Mouse (Mus musculus) lung, adult 10 weeks (tissue): Measurements from ENCODE around the gene Trim5. TPM values are rescaled to one million over a fixed set of nuclear protein-coding genes. Genes with fewer than 3 reads are reported as not detected.

Source experiments
- polyA plus RNA-seq: library from polyadenylated mRNA; stranded (reverse); fragments of 350-450 nt; fragmentation: Illumina TruSeq; extraction: RNeasy Lipid Tissue Mini Kit (QIAGEN cat#74804); gene quantifications from one replicate; pipeline ENCODE4 v1.2.3, GENCODE M21; 2014; ENCODE audit warnings: low read depth, low replicate concordance; ENCODE audit not compliant: insufficient read depth

The Trim5 gene
- 3.5 TPM for polyA plus RNA-seq

DNA sequence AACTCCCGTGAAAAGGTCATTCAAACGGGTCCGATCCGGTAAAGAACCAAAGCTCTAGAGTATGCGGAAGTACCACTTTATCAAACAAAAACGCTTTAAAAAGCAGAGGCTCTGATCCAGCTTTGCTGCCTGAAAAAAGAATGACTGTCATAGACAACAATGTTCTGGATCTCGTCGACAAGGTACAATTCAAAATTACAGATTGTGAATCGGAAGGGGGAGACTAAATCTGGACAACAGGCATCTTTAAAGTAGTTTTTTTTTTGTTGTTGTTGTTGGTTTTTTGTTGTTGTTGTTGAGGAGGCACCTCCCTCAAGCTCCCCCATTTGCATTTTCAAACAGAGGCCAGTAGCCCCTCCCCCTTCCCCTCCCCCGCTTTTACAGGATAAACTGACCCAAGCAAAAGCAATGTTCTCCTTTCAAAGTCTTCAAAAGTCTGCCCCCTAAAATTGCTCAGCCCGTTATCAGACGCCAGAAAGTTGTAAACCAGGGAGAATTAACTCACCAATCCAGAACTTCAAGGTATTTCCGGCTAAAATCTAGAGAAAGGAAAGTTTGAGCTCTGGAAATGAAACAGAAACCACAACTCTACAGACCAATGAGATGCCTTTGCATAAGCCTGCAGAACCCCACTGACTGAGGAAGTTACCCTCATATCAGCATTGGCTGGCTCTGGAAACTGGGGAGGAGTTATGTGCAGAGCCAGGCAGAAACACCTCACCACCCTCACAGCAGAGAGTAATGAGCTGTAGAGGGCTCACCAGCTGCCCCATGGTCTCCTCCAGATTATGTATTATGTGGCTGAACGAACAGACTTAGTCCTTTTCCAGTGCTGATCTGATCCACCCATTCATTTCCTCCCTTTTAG, at the start of gene Trim5:
TSS of gene Trim5 (minus strand) at position 519 of the 868 bp plus-strand sequence.

DNA sequence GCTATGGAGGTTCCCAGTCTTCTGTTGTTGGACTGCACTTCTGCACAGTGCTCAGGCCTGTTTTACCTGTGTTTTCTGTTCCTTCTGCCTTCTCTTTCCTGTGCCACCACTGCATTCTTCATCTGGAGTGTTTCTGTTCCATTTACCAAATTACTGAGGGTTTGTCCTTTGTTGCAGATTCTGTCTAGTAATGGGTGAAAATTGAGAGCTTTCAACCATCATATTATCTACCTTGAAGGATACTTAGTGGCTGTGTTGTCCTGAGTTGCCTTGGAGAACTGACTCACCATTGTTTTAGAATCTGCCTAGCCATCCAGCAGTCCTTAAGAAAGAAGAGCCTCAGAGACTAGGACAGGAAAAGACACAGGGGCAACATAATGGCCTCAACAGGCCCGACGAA, 41.3 kb upstream of the Trim5 start, which contains the start of gene Trim34b:
TSS of gene Trim34b (plus strand) at position 301 of the 400 bp plus-strand sequence.

GRCm38 (mm10) chr7:104315369-104316080, 27.6 kb upstream of the Trim5 start, which contains the start of gene Trim12a:
Trim12a (minus strand) TSS chr7:104315466.

DNA sequence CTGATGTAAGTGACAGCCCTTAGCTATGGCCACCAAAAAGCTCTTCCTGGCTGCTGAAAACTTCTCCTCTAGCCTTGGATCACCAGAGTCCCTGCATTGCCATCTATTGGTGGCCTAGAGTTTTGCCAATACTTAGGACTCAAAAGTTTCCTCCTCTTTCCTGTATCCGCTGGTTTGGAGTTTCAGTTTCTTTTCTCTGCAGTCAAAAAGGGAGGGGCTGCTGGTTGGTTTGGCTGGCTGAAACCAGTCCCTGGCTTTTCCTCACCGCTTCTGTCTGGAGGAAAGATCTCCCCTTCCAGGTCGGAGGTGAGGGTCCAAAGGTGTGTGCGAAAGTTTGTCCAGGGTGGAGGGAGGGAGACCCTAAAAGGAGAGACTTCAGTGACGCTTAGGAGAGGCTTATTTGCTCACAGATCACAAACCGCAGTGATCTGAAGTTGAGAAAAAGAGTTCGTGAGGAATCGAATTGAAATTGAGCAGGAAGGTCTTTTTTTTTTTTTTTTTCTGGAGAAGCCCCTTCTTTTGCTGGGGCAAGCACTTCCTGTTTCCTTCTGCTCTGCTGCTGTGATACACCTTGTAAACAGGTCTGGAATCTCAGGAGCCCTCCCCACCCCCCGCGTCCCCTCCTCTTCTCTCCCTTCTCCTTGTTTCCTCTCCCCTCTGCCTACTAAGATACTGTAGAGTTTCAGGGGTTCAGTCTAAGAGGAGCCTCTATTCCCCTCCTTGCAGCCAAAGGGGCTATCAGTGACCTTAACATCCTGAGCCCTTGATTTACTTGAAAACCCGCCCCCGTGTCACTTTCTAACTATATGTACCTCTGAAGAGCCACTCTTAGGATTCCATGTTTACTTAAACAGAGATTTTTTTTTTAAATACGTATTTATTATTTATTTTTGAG, 43.4 kb downstream of the Trim5 start, which contains the start of gene Trim34a:
TSS of gene Trim34a (plus strand) at position 171 of the 895 bp plus-strand sequence.

DNA sequence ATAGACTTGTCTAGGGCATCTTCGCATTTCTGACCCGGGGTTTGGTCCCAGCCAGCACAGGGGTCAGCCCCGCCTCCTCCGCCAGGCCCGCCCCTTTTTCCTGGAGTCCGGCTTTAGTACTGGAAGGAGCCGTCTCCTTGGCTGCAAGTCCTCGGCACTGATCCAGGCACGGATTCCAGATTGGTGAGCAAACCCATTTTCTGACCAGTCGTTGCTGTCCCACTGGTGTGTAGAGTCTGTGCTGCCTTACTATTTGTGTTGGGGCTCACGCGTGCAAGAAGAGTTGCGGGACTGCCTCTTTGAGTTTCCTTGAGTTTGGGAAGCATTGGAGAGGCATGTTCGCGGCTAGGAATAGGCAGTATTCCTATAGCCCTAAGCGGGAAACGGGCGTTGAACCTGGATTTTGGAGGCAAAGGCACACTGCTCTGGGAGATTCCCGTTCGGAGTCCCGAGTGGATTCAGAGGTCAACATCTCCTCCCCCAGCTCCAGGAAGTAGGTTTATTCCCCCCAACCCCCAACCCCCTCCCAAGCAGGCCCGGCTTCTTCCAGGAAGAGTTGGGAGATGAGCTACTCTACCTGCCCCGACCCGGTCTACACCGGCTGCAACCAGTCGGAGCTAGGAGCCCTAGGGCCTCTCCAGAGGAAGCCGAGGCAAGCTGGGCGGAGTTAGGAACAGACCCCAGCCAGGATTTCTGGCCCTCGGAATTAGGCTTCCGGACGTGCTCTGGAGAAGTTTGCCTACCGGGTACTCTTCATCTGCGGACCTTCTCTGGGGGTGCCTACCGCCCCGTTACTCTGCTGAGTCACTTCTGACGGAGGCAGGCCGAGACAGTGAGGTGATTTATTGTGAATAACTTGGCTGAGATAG, 69.0 kb downstream of the Trim5 start, which contains the start of gene Trim6:
TSS of gene Trim6 (plus strand) at position 93 of the 869 bp plus-strand sequence.

Other genes starting within 250 kb of the Trim5 start
- gene Olfr642, start 235.4 kb downstream of the Trim5 start, polyA plus RNA-seq, result not detected
- gene 4930516K23Rik, start 226.6 kb downstream of the Trim5 start, polyA plus RNA-seq, result not detected
- gene Olfr644, start 216.2 kb downstream of the Trim5 start, polyA plus RNA-seq, result not detected
- not detected for gene Olfr645, start 202.6 kb downstream of the Trim5 start, polyA plus RNA-seq
- not detected for gene Olfr646, start 183.2 kb downstream of the Trim5 start, polyA plus RNA-seq
- gene Ubqln5, start 158.3 kb downstream of the Trim5 start, polyA plus RNA-seq, result not detected
- gene Olfr643, start 150.7 kb downstream of the Trim5 start, polyA plus RNA-seq, result not detected
- not detected for gene Ubqln3, start 144.8 kb downstream of the Trim5 start, polyA plus RNA-seq
- gene Ubqlnl, start 137.5 kb downstream of the Trim5 start, polyA plus RNA-seq, result not detected
- not detected for gene Olfm5, start 123.3 kb downstream of the Trim5 start, polyA plus RNA-seq
- not detected for gene Olfr648, start 104.7 kb downstream of the Trim5 start, polyA plus RNA-seq
- gene Olfr649, start 92.1 kb downstream of the Trim5 start, polyA plus RNA-seq, result not detected
- gene Trim6, start 69.3 kb downstream of the Trim5 start, polyA plus RNA-seq, result 0.55 TPM
- gene Trim34a, start 43.6 kb downstream of the Trim5 start, polyA plus RNA-seq, result 16.4 TPM
- gene Trim12a, start 27.4 kb upstream of the Trim5 start, polyA plus RNA-seq, result 34.7 TPM
- gene Trim34b, start 41.4 kb upstream of the Trim5 start, polyA plus RNA-seq, result not detected
- gene Trim12c, start 65.3 kb upstream of the Trim5 start, polyA plus RNA-seq, result 12.5 TPM
- gene Trim30b, start 81.8 kb upstream of the Trim5 start, polyA plus RNA-seq, result 1.8 TPM
- gene Trim30c, start 112.7 kb upstream of the Trim5 start, polyA plus RNA-seq, result 0.22 TPM
- 11.2 TPM for gene Trim30a, start 177.1 kb upstream of the Trim5 start, polyA plus RNA-seq
- 6.3 TPM for gene Trim30d, start 219.8 kb upstream of the Trim5 start, polyA plus RNA-seq